In genomic region chr6:72650338-72650851, GRCm38 (mm10) we compare ENCODE assay signal across 10 mouse cellular contexts. TPM values are rescaled to one million over a fixed set of nuclear protein-coding genes. Genes with fewer than 3 reads are reported as not detected.
DNase-seq lines count a peak whose midpoint lies in the region; ATAC-seq and TF ChIP-seq lines count a peak whose summit lies in the region.
"Had no signal": no experiment of that assay in that cellular context is flagged by ENCODE, and none has a peak within 500 bp of the region (broad histone marks: within the 10 kb centered on the region; RNA-seq: fewer than 3 reads in every experiment).

No protein-coding gene starts in this region.

- whole genome bisulfite sequencing in hindbrain, embryonic 14.5 days, result 75% methylated on average over 10 of the region's 10 CpGs
- 77% methylated on average over 10 of the region's 10 CpGs for WGBS in hindbrain, embryonic 12.5 days

- no peaks in the 10 kb centered on the region for H3K9me3 ChIP-seq in hindbrain, embryonic 14.5 days (ENCODE audit: control insufficient read depth, low read length)
- no peaks in the 10 kb centered on the region for H3K9me3 ChIP-seq in hindbrain, embryonic 12.5 days (replicated peaks)

- H3K27ac ChIP-seq in hindbrain, embryonic 14.5 days, result no peak overlapping the region
- H3K27ac ChIP-seq in hindbrain, embryonic 12.5 days, result no peak overlapping the region
- no peak overlapping the region for H3K27ac ChIP-seq in left cerebral cortex, adult 2 months
- H3K27ac ChIP-seq: macrophage had no signal

- no peaks in the 10 kb centered on the region for H3K27me3 ChIP-seq in hindbrain, embryonic 14.5 days (ENCODE audit: control insufficient read depth, insufficient read depth, low read length)
- no peaks in the 10 kb centered on the region for H3K27me3 ChIP-seq in hindbrain, embryonic 12.5 days

- H3K9ac ChIP-seq in hindbrain, embryonic 14.5 days, result no peak overlapping the region
- no peak overlapping the region for H3K9ac ChIP-seq in hindbrain, embryonic 12.5 days

- no peak overlapping the region for H3K4me3 ChIP-seq in hindbrain, embryonic 14.5 days (replicated peaks; ENCODE audit: low read length)
- no peak overlapping the region for H3K4me3 ChIP-seq in hindbrain, embryonic 12.5 days
- H3K4me3 ChIP-seq in left cerebral cortex, adult 2 months, result no peak overlapping the region

- H3K4me2 ChIP-seq in hindbrain, embryonic 14.5 days (replicated peaks), result no peak overlapping the region
- H3K4me2 ChIP-seq in hindbrain, embryonic 12.5 days (replicated peaks), result no peak overlapping the region

- peaks cover 4% of the 10 kb centered on the region for H3K4me1 ChIP-seq in hindbrain, embryonic 14.5 days (replicated peaks; ENCODE audit: control insufficient read depth, insufficient read depth, low read length)
- H3K4me1 ChIP-seq in hindbrain, embryonic 12.5 days, result peaks cover 12% of the 10 kb centered on the region; the same call in 1 of the 2 replicates

- peak; percentile 47 for DNase-seq in hindbrain, embryonic 14.5 days (ENCODE audit: low spot score)
- DNase-seq in left cerebral cortex, adult 2 months (ENCODE audit: extremely low spot score in 1 of 2, low spot score in 2 of 2), result peak; percentile 47 to 75
- DNase-seq in lung, postnatal 4 days, result peak; percentile 52 to 82
- no peak for DNase-seq in gastrocnemius, postnatal 14 days
- DNase-seq in spleen, postnatal 36 days (ENCODE audit: low spot score in 2 of 2), result no peak
- no peak for DNase-seq in urinary bladder, postnatal 10 days (ENCODE audit: low spot score)
- DNase-seq: heart, adult 11 months had no signal

- intact Hi-C loops in left cerebral cortex, adult 2 months (cut with DNase I), result loop anchor here (1.0 kb wide), 1 partner anchor 298 kb away; no protein-coding TSS in a partner anchor
- intact Hi-C loops in gastrocnemius, postnatal 14 days (cut with DNase I; ENCODE audit: low total_unique reads), result no loop called here

- H3K36me3 ChIP-seq in hindbrain, embryonic 14.5 days (replicated peaks; ENCODE audit: control insufficient read depth, insufficient read depth), result no peaks in the 10 kb centered on the region
- no peaks in the 10 kb centered on the region for H3K36me3 ChIP-seq in hindbrain, embryonic 12.5 days

- TF ChIP-seq CTCF in left cerebral cortex, adult 2 months (IDR thresholded peaks at IDR 0.05), result peak; percentile 16; the same call in 1 of the 2 replicates

- no peak for ATAC-seq in hindbrain, embryonic 14.5 days (ENCODE audit: low FRiP score)
- ATAC-seq in hindbrain, embryonic 12.5 days (ENCODE audit: low FRiP score), result no peak
- ATAC-seq in frontal cortex, adult (ENCODE audit: low TSS enrichment), result peak; percentile 93

RNA-seq across cellular contexts. Expression of gene Tgoln1, which starts 33.6 kb away (rescaled TPM):
- 43.0 and 49.2 TPM in 2 replicates for polyA plus RNA-seq in hindbrain, embryonic 14.5 days (2014; fragmentation: Nextera tagmentation; extraction: Ambion mirVana)
- polyA plus RNA-seq in hindbrain, embryonic 12.5 days (2016; fragmentation: Nextera tagmentation; extraction: Ambion mirVana), result 38.8 and 39.2 TPM in 2 replicates
- total RNA-seq in left cerebral cortex, adult 2 months (2021), result 10 to 100 TPM; 95.1 to 95.5 TPM
- total RNA-seq in gastrocnemius, postnatal 14 days (2021), result 10 to 100 TPM; 21.6 to 21.7 TPM

RNA-seq across cellular contexts. Expression of gene Retsat, which starts 52.1 kb away (rescaled TPM):
- polyA plus RNA-seq in hindbrain, embryonic 14.5 days (2014; fragmentation: Nextera tagmentation; extraction: Ambion mirVana), result 6.2 and 6.6 TPM in 2 replicates
- polyA plus RNA-seq in hindbrain, embryonic 12.5 days (2016; fragmentation: Nextera tagmentation; extraction: Ambion mirVana), result 5.8 and 6.9 TPM in 2 replicates
- total RNA-seq in left cerebral cortex, adult 2 months (2021), result 10 to 100 TPM; 46.3 to 50.3 TPM
- total RNA-seq in gastrocnemius, postnatal 14 days (2021), result 10 to 100 TPM; 40.8 to 46.7 TPM

RNA-seq across cellular contexts. Expression of gene Elmod3, which starts 52.2 kb away (rescaled TPM):
- polyA plus RNA-seq in hindbrain, embryonic 14.5 days (2014; fragmentation: Nextera tagmentation; extraction: Ambion mirVana), result 16.8 and 20.0 TPM in 2 replicates
- 17.6 and 18.1 TPM in 2 replicates for polyA plus RNA-seq in hindbrain, embryonic 12.5 days (2016; fragmentation: Nextera tagmentation; extraction: Ambion mirVana)
- 10 to 100 TPM; 19.1 to 21.3 TPM for total RNA-seq in left cerebral cortex, adult 2 months (2021)
- 1 to 10 TPM; 4.7 to 8.6 TPM for total RNA-seq in gastrocnemius, postnatal 14 days (2021)

Comparison
In these comparisons a context has a peak if more than half of its experiments do, and no peak if none do; other contexts are left out.
1. DNase-seq: peak in hindbrain, embryonic 14.5 days (single experiment), left cerebral cortex, adult 2 months (2 of 2) and lung, postnatal 4 days (2 of 2); none in gastrocnemius, postnatal 14 days (single experiment), spleen, postnatal 36 days (0 of 2) and urinary bladder, postnatal 10 days (single experiment).
2. RNA of gene Tgoln1, which starts 33.6 kb away (total RNA-seq): 95.1 to 95.5 TPM in left cerebral cortex, adult 2 months; 21.6 to 21.7 TPM in gastrocnemius, postnatal 14 days; every median in the first group is over 4 times any median in the second.